Mouse (Mus musculus): ENCODE measurements at regions not wholly inside any gene's neighbourhood (a gene's known extent, or its start where the extent isn't known, plus 50 kb on each side); places are given as distances from the start of the nearest gene placed in this dataset.

DNA sequence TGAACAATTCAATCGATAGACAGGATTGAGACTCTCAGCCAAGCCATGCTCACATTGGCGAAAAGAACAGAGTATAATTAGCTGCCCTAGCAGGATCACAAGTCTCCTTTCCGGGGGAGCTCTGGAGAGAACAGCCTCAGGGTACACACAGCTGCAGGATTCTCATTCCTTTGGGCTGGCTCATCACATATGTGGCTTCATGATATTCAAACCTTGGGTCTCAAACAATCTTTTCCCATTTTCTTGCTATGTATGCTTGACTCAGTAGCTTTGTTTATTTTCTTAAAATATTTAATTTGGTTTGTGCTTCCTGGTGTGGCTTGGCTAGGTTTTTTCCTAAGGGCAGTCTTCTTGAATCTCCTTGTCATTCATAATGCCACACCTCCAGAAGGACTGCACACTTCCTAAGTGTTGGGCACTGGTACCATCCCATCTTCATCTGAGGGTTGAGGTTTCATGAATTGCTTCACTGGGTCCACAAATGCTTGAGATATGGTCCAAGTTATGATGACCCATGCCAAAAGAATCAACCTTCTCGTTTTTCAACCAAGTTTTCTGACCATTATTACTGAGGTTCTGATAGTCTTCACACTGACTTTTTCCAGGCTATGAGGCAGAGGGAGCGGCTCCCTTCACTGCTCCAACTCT is 269.4 kb downstream of the Osr1 start:
- no peak for ATAC-seq (replicated peaks; ENCODE audit: low read depth, poor library complexity, severe bottlenecking)

GRCm38 (mm10) chr12:9839949-9840348 is 270.0 kb downstream of the Osr1 start:
- ATAC-seq (replicated peaks; ENCODE audit: low read depth, poor library complexity, severe bottlenecking): no peak

GRCm38 (mm10) chr12:9847034-9847433 is 277.1 kb downstream of the Osr1 start:
- no peak for ATAC-seq (replicated peaks; ENCODE audit: low read depth, poor library complexity, severe bottlenecking)

GRCm38 (mm10) chr12:9847465-9848205 is 277.7 kb downstream of the Osr1 start:
- no peak for ATAC-seq (replicated peaks; ENCODE audit: low read depth, poor library complexity, severe bottlenecking)

- no peak for ATAC-seq (replicated peaks; ENCODE audit: low read depth, poor library complexity, severe bottlenecking)
Observed at GRCm38 (mm10) chr12:9855503-9856024, 285.6 kb downstream of the Osr1 start.

DNA sequence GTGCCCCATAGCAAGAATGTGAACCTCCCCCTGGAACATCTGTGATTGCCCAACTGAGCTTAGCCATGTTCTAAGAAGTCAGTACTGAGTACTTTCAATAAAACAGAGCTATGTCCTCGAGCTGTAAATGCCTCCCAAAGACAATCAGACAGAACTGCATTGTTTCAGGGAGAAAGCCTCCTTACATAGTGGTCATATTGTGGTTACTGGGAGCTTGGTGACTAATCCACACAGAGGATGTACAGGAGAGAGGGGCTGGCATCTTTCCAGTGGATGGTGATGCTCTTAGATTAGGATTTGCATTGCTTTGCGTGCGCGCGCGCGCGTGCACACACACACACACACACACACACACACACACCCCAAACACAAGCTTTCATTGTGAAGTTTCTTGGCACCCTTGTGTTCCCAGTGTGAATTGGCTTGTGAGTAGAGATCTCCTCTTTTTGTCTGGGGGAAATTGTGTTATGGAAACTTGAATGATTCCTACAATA is 286.3 kb downstream of the Osr1 start:
- ATAC-seq (replicated peaks; ENCODE audit: low read depth, poor library complexity, severe bottlenecking): no peak

DNA sequence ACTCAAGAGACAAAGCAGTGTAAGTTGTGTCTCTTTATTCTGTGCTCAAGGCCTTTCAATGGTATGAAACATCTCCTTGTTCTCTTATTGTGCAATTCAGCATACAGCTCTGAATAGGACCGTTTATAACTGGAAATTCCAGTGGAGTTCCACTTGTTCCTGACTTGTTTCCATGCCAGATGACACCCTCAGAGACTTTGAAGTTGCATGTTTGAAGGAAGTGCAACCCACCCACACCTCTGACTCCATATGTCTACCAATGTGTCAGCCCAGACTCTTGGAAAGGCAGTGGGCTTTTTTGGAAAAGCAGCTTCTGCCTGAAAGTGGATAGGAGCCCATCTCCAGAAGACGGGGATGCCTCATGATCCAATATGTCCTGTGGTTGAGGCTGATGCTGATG is 288.1 kb downstream of the Osr1 start:
- no peak for ATAC-seq (replicated peaks; ENCODE audit: low read depth, poor library complexity, severe bottlenecking)

DNA sequence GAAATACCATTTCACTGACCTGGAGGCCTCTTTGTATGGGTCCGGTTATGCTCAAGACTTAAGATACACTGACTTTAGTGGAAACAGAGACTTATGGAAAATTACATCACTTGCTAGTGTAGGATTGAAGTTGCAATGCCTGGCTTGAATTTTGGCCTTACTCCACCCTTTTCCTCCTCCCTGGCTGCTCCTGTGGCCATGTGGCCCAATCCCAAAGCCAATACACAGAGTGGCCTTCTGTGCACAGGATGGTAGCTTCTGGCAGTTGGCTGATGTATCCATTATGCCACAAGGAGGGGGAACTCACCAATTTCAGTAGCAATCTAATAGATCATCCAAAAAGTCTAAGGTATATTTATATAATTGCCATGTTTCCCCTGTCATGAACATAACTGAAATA is 292.4 kb downstream of the Osr1 start:
- ATAC-seq (replicated peaks; ENCODE audit: low read depth, poor library complexity, severe bottlenecking): no peak

DNA sequence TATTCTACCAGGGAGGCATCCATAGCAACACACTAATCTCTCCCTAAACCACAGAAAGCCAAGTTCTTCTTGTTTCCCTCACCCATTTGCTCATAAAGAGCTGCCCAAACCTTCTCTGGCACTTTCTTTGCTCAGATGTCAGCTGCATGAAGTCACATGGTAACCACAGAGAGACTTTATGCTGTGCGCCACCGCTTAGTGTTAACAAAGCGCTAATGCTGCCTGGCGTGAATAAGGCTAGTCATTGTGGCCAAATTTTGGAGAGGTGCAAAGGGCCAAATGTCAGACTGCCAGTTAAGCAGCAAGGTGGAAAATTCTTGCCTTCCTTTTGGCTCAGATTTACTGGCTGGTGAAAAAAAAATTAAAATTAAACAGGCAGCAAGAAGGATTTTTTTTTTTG is 302.3 kb downstream of the Osr1 start:
- ATAC-seq (replicated peaks; ENCODE audit: low read depth, poor library complexity, severe bottlenecking): no peak

- no peak for ATAC-seq (replicated peaks; ENCODE audit: low read depth, poor library complexity, severe bottlenecking)
Observed at GRCm38 (mm10) chr12:9873214-9873613, 303.3 kb downstream of the Osr1 start.

DNA sequence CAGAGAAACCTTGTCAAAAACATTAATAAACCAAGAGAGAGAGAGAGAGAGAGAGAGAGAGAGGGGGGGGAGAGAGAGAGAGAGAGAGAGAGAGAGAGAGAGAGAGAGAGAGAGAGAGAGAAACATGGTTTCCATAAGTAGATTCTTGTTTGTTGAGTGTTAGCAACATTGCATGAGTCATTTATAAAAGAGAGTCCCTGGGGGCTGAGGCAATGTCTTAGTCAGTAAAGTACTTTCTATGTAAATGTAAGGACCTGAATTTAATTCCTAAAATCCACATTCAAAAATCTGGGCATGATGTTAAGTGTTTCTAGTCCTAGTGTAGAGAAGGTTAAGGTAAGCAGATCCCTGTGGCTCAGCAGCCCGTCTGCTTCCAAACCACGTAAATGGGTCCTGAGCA is 304.9 kb downstream of the Osr1 start:
- ATAC-seq (replicated peaks; ENCODE audit: low read depth, poor library complexity, severe bottlenecking): no peak

DNA sequence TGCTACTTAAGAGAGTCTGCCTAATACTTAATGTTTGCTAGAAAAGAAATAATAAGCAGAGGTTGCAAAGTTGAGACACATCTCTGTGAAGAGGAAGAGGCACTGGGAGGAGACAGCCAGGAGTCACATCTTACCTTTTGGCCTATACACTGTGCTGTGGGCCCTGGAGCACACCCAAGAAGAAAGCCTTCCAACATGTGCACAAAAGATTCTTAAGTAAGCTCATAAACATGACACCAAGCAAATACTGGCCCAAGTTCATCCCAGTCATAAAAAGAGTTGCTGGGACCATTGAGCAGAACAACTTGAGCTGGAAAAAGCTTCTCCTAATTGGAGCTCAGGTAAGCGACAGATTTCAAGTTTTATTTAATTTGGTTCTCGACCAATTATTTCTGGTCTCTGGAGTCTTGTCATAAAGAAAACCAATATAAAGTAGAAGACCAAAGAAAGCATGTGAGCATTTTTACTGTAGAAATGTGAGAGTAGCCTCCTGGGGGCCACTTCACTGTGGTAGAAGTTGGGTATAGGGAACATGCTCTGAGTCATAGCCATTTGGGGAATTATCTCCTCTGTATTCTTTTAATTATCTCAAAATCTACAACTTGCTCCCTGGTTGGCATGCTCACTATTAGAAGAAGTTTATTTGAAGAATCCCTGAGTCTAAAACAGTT is 312.2 kb downstream of the Osr1 start:
- no peak for ATAC-seq (replicated peaks; ENCODE audit: low read depth, poor library complexity, severe bottlenecking)

DNA sequence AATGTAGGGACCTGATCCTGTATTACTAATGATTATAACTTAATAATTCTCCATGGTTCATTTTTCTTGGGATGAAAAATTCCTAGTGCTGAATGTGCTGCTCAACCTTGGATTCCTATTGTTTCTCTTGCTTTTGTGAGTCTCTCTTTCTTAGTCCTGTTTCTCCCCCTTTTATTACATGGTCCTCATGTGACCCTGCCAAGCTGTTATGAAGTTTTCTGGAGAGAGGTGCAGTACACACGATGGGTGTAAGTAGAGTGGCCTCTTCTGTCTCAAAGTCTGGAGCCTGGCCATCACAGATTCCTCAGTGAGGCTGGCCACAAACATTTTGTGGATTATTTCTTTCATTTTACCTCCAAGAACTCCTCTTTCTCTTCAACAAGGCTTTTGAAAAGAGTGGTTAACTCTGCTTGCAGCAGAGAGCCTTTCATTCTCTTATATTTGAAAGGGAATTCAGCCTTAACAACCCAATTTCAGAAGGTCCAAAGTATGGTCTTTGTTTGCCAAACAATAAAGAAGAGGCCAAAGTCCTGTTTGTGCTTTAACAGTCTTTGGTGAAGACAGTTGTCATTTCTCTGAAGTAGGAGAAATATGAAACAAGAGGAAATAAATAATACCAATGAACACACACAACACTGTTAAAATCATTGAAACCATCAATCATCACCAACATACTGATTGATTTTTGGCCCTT is 313.3 kb downstream of the Osr1 start:
- no peak for ATAC-seq (replicated peaks; ENCODE audit: low read depth, poor library complexity, severe bottlenecking)

- no peak for ATAC-seq (replicated peaks; ENCODE audit: low read depth, poor library complexity, severe bottlenecking)
Observed at GRCm38 (mm10) chr12:9894521-9894920, 324.6 kb downstream of the Osr1 start.

- no peak for ATAC-seq (replicated peaks; ENCODE audit: low read depth, poor library complexity, severe bottlenecking)
Observed at GRCm38 (mm10) chr12:9897980-9898379, 328.1 kb downstream of the Osr1 start.

DNA sequence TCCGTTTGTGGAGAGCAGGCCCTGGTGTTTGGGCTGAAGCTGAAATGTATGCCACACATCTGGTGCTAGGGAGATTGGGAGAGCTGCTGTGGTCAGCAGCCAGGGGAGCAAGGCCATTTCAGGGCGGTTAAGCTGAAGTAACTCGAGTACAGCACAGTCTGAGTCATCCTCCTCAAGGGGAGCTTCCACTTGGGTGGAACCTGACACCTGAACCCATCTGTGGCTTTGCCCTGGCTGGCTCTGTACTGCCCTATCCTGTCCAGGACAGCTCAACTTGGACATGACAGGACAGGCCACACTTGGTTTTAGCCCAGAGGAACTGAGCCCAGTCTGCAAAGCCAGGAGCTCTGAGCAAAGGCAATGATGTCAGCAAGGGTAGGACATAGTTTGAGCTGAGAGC is 328.5 kb downstream of the Osr1 start:
- ATAC-seq (replicated peaks; ENCODE audit: low read depth, poor library complexity, severe bottlenecking): no peak

DNA sequence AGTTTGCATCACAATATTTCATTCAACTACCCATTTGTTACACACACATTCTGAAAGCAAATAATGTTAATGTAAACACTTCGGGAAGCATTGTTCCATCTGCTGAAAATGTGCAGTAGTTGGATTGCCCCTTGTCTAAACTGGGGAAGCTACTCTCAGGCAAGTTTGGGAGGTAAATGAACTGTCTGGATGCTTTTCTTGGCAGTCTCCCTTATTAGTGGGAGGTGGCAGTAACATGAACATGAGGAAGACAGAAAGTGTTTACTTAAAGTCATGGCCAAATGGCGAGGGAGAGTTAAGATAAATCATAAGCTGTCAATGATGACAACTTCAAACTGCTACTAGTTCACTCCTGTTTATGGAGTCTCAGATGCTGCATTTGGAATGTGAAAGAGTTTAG is 332.0 kb downstream of the Osr1 start:
- no peak for ATAC-seq (replicated peaks; ENCODE audit: low read depth, poor library complexity, severe bottlenecking)

GRCm38 (mm10) chr12:9903702-9904231 is 333.9 kb downstream of the Osr1 start:
- no peak for ATAC-seq (replicated peaks; ENCODE audit: low read depth, poor library complexity, severe bottlenecking)

DNA sequence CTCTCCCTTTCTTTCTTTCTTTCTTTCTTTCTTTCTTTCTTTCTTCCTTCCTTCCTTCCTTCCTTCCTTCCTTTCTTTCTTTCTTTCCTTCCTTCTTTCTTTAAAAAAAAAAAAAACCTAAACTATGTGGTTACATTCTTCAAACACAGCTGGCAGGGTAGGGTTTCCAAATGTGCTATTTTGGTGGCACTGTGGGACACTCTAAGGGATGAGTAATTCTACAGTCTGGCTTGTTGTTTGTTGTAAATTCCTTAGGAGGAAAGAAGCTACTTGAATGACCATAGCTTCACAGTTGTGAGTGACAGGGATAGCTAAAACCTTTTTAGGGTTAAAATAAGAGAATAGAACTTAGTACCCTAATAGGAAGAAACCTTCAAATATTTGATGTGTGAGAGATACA is 342.4 kb downstream of the Osr1 start:
- ATAC-seq (replicated peaks; ENCODE audit: low read depth, poor library complexity, severe bottlenecking): no peak

DNA sequence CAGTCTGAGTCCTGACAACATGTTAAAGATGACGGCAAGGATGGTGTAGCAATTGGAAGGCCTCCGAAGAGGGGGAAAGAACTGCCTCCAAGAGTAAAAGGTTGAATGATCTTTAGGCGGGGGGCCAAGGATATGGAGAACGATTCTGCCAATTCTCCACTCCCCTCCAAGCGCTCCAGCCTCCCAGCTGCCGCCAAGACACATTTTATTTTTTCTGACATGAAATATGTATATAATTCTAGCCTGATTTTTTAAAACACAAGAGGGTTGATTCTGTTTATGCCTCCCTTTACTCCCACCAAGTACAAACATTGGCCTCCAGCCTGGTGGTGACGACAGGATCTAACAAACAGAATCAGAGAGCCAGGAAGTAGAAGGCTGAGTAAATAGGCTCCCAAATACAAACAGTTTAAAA is 345.8 kb downstream of the Osr1 start:
- no peak for ATAC-seq (replicated peaks; ENCODE audit: low read depth, poor library complexity, severe bottlenecking)

All from common myeloid progenitor, adult 5-6 weeks (primary cell).